Comparison of ENCODE assay signal across 21 mouse cellular contexts in the genomic region with DNA sequence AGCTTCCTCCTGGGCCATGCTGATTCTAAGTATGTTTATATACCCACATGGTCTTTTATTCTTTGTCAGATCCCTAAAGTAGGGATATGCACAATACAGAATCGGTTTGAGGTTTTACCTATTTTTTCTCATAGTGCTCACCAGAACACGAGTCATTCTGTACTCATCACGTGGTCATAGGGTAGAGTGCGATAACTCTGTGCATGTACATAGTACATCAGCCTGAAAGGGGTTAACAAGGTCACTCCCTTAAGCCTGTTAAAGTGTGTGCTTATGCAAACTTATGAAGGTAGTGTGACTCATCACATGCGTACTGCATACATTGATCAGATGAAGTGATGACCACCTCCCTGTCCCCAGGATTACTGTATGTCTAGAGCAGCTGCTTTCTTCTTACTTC.
"Had no signal": no experiment of that assay in that cellular context is flagged by ENCODE, and none has a peak within 500 bp of the region (broad histone marks: within the 10 kb centered on the region; RNA-seq: fewer than 3 reads in every experiment).

No protein-coding gene starts in this region.

- H3K4me1 ChIP-seq: intestine, embryonic 15.5 days; kidney, embryonic 15.5 days; limb, embryonic 15.5 days had no signal

- H3K27me3 ChIP-seq: intestine, embryonic 15.5 days; kidney, embryonic 15.5 days; limb, embryonic 12.5 days; limb, embryonic 15.5 days; midbrain, embryonic 13.5 days; neural tube, embryonic 13.5 days had no signal

- H3K9me3 ChIP-seq: intestine, embryonic 15.5 days; kidney, embryonic 15.5 days; limb, embryonic 12.5 days; limb, embryonic 15.5 days; midbrain, embryonic 13.5 days; neural tube, embryonic 13.5 days had no signal

- ATAC-seq: intestine, embryonic 15.5 days; liver, postnatal 0 days; lung, postnatal 0 days; midbrain, embryonic 13.5 days had no signal

- H3K4me2 ChIP-seq: intestine, embryonic 15.5 days; kidney, embryonic 15.5 days; limb, embryonic 12.5 days; limb, embryonic 15.5 days; liver, embryonic 11.5 days; lung, embryonic 14.5 days; midbrain, embryonic 13.5 days; neural tube, embryonic 13.5 days had no signal

- H3K36me3 ChIP-seq: intestine, embryonic 15.5 days; kidney, embryonic 15.5 days; limb, embryonic 12.5 days; limb, embryonic 15.5 days; midbrain, embryonic 13.5 days; neural tube, embryonic 13.5 days had no signal

- DNase-seq: kidney, adult 11 months; kidney, adult 8-10 months; kidney, postnatal 10 days; kidney, postnatal 36 days; left cerebral cortex, postnatal 4 days; liver, postnatal 0 days; lung, embryonic 14.5 days; lung, postnatal 36 days; retina, postnatal 1 day; thymus, adult 2 months; thymus, postnatal 14 days; thymus, postnatal 4 days had no signal

- H3K9ac ChIP-seq: intestine, embryonic 15.5 days; kidney, embryonic 15.5 days; limb, embryonic 12.5 days; limb, embryonic 15.5 days; liver, embryonic 14.5 days; liver, postnatal 0 days; lung, embryonic 14.5 days; midbrain, embryonic 13.5 days; neural tube, embryonic 13.5 days had no signal

- H3K4me3 ChIP-seq: intestine, embryonic 15.5 days; kidney, embryonic 15.5 days; limb, embryonic 12.5 days; limb, embryonic 15.5 days; midbrain, embryonic 13.5 days; neural tube, embryonic 13.5 days had no signal

- H3K27ac ChIP-seq: intestine, embryonic 15.5 days; kidney, embryonic 15.5 days; limb, embryonic 12.5 days; limb, embryonic 15.5 days; liver, embryonic 14.5 days; midbrain, embryonic 13.5 days; neural tube, embryonic 13.5 days had no signal
